Mouse (Mus musculus): Measurements from ENCODE around the gene Ifne. TPM values are rescaled to one million over a fixed set of nuclear protein-coding genes. Genes with fewer than 3 reads are reported as not detected.
A peak's percentile ranks its signal among the peaks of the same experiment; 100 is the strongest.

Ifne gene
- total RNA-seq (2021), result not detected
- long read RNA-seq, result 0 reads

DNA sequence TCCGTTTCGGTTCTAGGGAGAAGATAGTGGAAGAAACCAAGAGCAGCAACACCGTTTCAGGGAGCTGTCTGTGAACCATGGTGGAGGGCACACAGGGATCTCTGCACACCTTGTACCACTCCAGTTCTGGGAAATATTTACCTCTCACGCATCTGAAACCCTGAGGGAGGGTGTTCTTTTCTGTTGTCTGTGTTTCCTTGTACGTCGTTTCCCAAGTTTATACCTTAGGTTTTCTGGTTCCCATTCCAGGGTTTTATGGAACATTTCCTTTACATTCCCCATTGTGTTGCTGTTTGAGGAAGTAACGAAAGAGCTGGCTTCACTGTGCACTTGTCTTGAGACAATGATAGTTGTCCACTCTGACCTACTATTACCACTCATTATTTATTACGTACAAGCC lies at the start of gene Ifne:
Gene Ifne (minus strand): TSS at position 101 of the 400 bp plus-strand sequence.
- no peak for DNase-seq (ENCODE audit: low spot score in 2 of 2)

DNA sequence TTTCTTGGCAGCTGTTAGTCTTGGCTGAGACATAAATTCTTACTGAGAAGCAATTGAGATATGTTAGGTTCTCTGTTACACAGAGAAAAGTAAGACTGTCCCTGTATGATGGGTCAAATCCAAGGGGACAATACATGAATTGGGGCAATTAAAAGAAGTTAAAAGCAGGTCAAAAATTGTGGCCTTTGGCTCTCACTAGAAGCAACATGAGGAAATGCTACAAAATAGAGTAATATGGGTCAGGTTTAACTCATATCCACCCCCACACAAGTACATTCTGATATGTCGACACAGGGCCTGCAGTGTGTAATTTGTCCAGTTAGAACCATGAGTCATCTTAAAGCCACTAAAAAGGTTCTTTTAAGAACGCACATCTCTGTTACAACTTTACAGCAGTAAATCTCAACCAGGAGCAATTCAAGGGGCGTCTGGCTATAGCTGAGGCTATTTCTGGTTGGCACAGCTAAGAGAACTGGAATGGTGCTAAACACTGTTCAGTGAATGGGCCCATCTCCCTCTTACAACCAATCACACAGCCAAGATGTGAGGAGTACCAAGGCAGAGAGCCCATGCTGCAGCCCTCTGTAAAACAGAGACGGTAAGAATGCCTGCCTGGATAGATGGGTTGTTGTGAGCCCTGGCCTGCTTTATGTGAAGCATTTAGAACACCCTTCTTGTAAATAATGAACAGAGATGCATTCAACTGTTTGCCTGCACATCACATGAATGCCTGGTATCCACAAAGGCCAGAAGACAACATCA lies 48.5 kb upstream of the Ifne start:
- no peak for DNase-seq (ENCODE audit: low spot score in 2 of 2)

DNA sequence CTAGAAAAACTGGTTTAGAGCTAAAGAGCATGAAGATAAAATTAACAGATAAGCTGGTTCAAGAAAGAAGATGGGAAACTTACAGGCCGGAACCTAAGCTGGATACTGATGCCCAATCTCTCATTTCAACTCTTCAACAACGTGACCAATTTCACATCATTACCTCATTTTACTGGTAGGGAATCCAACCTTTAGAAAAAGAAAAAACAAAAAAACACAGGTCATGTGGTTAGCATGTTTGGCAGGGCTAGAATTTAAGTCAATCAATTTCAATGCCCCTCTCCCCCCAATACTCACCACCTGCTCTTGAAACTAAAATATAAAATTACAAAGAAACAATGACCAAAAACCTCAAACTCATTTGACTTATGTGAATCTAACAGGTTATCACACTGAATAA lies 47.8 kb upstream of the Ifne start:
- DNase-seq (ENCODE audit: low spot score in 2 of 2), result no peak

DNA sequence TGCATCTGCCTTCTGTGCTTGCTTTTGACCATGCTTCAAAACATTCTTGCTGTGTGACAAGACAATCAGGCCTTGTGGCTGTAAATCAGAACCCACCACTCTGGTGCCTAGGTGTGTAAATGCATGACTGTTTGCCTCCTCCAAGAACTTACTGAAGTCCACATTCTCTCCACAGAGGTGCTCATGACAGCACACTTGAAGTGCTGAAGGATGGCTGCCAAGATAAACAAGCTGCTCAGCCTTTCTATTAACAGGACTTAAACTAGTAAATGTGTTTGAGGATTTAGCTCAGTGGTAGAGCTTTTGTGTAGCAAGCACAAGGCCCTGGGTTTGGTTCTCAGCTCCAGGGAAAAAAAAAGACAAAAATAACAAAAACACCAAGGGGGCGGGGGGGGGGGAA lies 46.6 kb upstream of the Ifne start:
- no peak for DNase-seq (ENCODE audit: low spot score in 2 of 2)

DNA sequence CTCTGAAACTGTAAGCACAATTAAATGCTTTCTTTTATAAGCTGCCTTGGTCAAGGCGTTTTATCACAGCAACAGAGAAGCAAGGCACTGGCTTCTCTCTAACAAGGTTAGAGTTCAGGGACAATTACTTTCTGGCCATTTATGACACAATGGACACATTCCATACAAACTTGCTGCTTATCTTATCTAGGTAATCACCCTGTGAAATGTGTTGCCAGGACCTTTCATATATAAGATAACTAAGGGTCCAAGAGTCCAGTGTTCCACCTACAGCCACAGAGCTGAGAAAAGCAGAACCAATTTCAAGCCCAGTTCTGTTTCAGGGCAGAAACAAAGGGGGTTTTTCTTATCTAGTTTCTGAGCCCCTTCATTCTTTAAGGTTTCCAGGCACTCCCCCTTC lies 46.1 kb upstream of the Ifne start:
- no peak for DNase-seq (ENCODE audit: low spot score in 2 of 2)

DNA sequence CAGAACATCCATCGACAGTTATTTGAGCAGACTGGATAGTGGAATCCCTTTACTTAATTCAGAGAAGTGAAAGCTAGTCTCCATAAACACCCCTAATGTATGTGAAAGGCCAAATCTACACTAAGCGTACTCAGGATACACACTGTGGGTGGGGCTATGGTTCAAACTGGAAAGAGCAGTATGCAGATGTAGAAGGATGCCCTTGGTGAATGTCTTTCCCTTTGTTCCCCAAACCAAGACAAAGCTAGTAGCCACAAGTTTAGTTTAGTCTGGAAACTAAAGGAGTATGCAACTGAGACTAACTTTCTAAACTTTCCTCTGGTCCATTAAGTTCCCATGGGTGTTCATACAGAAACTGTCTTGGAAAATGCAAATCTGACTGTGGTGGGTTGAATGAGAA lies 45.5 kb upstream of the Ifne start:
- no peak for DNase-seq (ENCODE audit: low spot score in 2 of 2)

DNA sequence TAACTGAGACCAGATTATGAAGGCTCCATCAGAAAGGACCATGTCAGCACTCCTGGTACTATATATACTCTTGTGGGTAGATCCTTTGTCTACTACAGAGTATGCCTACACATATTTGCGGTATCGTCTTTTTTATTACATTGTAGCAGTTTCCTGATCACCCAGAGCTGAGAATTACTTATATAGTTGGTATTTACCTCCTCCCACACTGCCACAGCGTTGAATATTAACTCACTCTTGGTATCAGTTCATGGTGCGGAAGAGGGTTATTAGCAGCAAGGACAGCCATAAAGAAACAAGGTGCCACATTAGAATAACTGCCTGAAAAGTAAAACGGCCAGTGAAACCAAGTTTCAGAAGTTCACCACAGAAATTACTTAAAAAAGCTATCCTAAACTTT lies 41.3 kb upstream of the Ifne start:
- DNase-seq (ENCODE audit: low spot score in 2 of 2), result no peak

DNA sequence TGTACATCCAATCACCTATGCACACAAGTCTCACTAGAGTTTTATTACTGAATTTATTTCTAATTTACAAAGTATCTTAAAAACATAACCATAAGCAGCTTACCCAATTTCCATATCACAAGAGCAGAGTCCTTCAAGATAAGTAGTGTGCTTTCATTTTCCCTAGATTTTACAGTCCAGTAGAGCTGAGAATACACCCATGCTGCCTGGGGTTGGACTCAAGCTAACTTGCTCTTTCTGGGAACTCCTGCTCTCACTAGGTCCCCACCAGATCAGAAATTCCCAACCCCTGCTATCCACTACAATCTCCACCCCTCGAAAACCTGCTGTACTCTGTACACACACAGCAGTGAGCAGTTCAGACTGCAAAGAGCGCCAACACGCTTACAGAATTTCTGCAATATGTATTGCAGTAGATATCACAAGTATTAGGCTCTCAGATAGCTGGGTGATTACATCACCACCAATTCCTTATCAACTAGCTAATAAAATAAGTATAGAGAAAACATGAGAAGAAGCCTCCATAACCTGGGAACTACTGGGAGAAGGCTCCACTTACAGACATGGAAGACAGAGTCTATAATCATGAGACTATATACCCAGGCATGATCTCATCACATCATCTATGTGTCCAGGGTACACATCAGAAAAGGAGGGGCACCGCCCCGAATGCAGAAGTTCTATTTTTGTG lies 37.9 kb upstream of the Ifne start:
- DNase-seq (ENCODE audit: low spot score in 2 of 2), result no peak

DNA sequence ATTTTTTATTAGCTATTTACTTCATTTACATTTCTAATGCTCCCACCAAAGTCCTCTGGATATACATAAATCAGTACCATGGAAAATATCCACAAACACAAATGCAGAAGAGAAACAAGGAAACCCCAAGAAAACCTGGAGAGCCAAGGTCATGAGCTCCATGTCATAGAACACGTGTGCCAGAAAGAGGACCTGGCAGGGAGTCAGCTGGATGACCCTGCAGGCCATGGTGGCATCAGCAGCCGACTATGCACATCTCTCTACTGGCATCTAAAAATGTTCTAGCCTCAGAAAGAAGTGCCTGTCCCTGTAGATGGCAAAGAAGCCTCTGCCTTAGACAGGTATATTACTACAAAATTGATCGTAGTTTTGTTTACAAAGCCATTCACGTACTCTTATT lies 36.3 kb upstream of the Ifne start:
- no peak for DNase-seq (ENCODE audit: low spot score in 2 of 2)

DNA sequence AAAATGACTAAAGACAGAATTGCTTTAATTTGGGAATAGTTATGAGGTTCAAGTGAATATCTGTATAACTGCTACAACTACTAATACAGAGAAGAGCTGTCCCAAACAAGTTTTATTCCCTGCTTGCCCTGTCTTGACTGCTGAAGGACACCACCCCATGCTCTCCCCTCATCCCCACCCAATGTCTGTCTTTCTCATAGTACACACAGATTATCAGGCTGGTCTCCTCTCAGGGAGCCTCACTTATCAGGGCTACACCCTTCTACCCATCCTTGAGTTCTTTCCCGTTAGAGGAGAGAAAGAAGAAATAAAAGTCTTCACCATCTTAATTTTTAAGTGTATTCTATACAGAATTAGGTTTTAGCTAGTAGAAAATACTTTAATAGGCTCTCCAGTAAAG lies 34.0 kb upstream of the Ifne start:
- no peak for DNase-seq (ENCODE audit: low spot score in 2 of 2)

DNA sequence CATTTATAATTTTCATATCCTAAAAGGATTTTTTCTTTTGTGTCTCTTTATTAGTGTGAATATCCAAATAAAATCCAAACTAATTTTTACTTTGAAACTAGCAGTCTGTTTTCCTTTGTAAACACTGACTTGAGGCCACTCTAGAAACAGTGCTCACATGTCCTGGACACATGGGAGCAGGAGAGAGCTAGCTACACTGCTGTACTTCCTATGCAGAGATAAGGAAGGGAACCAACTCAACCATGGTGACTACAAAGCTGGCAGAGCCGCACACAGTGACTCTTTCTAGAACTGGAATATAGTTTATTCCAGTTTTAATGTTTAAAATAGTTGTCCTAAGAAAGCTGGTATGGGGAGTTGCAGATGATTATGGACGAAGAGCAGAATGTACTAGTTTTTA lies 32.9 kb upstream of the Ifne start:
- no peak for DNase-seq (ENCODE audit: low spot score in 2 of 2)

DNA sequence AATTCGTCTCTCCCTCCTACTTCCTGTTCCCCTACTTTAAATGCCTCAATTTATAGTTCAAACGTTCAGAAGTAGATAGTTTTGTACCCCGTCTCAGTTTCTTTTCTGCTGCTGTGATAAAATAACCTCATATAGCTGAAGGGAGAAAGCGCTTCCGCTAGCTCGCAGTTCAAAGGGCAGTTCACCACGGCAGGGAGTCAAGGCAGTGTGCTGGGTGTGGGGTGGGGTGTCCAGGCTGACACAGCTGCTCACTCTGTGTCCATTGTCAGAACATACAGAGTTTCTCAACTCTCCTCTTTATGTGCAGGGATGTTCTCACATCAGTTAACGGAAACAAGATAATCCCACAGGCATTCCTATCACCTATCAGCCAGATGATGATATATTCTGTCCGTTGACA lies 32.2 kb upstream of the Ifne start:
- DNase-seq (ENCODE audit: low spot score in 2 of 2), result no peak

DNA sequence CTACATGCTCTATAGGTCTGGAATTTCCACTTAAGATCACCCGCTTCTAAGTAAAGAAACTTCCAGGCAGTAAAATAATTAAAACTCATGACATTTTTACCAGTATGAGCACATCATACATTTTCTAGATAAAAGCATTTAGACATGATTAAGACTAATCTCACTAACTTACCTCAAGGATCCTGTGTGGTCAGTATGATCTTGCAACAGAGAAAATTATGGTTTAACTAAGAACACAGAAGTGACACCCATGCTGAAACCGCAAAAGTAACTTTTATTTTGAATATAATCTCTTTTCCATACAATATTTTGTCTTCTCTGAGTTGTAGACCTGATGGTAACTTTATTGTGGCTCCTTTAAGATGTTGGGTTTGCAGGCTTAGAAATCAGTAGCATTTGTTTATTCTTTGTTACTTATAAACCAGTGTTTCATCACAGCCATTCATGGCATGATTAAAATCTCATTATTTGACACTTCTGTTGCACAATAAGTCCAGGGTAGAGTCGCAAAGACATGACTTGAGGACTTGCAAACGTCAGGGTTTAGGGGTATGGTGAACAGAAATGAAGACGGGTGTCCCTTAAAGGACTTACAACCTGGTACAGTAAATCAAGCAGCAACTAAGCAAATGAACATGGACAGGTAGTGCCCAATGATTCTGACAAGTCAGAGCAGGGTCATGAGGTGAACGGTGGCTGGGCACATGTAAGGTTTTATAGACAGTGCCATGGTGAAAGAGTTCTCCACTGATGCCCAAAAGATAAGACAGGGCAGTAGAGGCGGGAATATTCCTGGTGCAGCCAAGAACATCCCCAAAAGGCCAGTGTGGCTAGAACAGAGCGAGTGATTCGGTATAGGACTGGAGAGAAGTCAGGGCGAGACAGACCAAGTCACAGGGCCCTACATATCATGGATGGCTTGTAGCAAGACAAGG lies 29.9 kb upstream of the Ifne start:
- no peak for DNase-seq (ENCODE audit: low spot score in 2 of 2)

DNA sequence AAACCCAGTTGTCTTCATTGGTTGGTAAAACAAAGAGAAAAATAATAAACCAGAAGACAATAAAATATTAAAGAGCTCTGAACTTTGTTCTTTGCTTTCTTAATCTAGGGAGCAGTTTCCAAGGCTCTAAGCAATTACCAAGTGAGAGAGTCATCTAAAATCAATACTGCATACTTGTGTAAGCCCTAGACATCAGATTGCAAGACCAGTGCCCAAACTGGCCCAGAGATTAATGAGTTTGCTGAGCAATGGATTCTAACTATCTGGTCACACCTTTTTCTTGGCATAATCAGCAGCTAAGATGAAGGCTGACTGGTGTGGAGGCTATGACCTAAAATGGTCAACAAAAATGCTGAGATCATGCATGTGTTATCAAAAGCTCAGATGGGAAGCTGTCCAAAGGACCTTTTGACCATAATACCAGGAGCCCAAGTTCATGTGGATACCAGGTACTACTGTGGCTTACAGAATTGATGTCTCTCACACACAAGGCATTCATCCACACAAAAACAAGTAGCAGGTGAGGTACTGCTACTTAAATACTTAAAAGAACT lies 13.3 kb upstream of the Ifne start:
- no peak for DNase-seq (ENCODE audit: low spot score in 2 of 2)

DNA sequence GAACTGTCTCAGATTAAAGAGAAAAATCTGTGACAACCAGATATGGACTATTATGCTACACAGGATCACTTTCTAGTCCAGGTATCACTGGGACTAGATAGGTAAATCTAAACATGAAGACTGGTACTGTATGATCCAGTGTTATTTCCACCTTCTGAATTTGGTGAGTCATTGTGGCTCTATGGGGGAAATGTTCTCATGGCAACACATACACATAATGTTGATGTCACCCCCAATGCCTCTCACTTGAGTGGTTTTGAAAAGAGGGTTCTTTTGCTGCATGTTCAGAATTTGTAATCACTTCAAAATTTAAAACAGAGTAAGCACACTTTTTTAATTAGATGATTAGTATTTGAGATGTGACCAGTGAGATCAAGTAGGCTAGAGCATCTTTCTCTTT lies 8.2 kb upstream of the Ifne start:
- DNase-seq (ENCODE audit: low spot score in 2 of 2), result no peak

DNA sequence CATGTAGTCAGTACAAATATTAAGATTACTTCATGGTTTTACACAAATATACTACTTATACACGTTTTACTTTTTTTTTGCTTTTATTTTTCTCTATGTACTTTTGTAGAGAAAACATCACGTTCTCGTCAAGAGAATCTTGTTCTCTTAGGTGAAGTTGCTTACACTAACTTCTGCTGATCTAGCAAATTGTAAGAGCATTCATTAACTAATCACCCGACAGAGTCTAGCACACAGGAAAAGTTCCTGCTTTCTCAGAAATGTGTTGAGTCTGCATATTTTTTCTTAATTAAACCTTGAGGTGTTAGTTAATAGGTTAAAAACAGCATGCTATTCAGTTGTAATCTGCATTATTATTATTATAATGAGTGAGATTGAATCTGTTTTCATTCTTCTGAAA lies 1.2 kb downstream of the Ifne start:
- no peak for DNase-seq (ENCODE audit: low spot score in 2 of 2)

DNA sequence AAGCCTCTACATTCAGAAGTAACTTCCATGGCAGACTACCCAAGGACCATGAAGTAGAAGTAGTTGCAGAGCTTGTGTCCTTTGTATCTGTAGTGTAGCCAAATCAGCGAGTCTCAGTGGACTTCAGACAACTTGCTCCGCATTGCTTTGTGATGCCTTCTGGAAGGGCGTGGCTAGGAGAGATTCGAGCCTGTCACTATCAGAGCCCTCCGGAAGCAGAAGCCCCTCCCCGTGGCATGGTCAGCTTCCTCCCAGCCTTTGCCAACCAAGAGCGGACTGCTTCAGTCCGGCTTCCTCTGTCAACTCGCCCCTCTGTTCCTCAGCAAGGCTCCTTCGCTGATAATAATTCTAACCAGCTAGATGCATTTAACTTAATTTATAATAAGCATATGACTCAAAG lies 1.8 kb downstream of the Ifne start:
- no peak for DNase-seq (ENCODE audit: low spot score in 2 of 2)

DNA sequence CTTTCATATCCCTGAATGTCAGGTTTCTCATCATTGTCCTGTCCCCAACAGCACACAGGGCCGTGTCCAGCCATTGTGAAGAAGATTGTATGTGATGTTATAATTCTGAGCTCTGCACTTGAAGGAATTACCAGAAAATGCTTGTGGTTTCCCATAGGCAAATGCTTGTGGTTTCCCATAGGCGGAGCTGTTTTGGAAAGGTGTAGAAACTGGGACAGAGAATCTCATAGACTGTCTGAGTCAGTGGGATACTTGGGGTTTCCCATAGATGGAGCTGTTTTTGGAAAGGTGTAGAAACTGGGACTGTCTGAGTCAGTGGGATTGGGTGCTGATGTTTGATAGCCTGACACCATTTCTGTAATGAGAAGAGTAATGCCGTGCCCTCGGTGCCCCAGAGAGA lies 3.5 kb downstream of the Ifne start:
- no peak for DNase-seq (ENCODE audit: low spot score in 2 of 2)

DNA sequence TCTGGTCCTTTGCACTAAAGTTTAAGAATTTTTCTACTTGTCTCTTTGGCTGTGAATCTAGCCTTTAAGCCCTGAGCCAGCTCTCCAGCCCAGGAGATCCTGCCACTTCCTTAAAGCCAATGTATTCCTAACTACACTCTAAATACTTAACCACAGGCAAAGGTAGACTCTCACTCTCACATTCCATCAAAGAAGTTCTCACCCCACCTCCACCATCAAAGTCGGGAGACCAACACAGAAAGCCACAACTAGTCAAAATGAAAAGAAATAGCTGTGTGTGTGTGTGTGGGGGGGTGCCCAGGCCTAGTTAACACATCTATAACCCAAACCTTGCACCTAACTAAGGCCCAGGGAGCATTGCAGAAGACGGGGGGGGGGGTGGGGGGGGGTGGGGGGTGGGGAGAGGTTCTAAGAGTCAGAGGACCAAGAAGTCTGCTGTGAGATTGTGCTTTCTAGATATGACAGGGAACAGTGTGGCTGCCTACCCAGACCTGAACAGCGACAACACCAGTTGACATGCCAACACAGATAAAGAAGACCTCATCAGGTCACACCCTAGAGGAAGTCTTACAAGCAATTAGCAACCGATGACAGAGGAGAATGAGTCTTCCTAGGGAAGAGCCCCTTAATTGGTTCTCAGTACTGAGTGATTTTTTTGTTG lies 4.4 kb downstream of the Ifne start:
- no peak for DNase-seq (ENCODE audit: low spot score in 2 of 2)

DNA sequence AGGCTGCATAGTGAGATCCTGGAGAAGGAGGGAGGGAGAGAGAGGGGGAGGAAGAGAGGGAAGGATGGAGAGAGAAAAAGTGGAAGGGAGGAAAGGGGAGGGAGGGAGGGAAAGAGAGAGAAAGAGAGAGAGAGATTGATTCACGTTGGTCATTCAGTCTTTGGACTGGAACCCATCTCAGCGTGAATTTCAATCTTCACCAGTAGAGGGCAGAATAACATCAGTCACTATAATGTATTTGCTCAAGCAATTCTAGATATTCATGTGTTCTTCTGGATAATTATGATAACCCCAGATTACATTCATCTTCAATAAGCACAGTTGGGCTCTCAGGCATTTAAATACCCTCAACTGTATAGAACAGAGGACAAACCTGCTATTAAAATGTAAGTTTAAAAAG lies 7.3 kb downstream of the Ifne start:
- peak in 1 of 2 experiments; percentile 30 for DNase-seq (ENCODE audit: low spot score in 2 of 2)
